Mouse (Mus musculus): ENCODE results near the gene Mapre3.

Mapre3 gene

GRCm38 (mm10) chr5:30824124-30824988, 9.9 kb downstream of the Mapre3 start:
- peak; percentile 32 for DNase-seq (ENCODE audit: low spot score)

GRCm38 (mm10) chr5:30825166-30825565, 10.7 kb downstream of the Mapre3 start:
- peak; percentile 32 for DNase-seq (ENCODE audit: low spot score)

GRCm38 (mm10) chr5:30825821-30826220, 11.4 kb downstream of the Mapre3 start:
- DNase-seq (ENCODE audit: low spot score): no peak

GRCm38 (mm10) chr5:30833416-30833815, 19.0 kb downstream of the Mapre3 start:
- no peak for DNase-seq (ENCODE audit: low spot score)

- DNase-seq (ENCODE audit: low spot score): no peak
Observed at GRCm38 (mm10) chr5:30839731-30840130, 25.3 kb downstream of the Mapre3 start.

- no peak for DNase-seq (ENCODE audit: low spot score)
Observed at GRCm38 (mm10) chr5:30841896-30842295, 27.5 kb downstream of the Mapre3 start.

GRCm38 (mm10) chr5:30849891-30850555, 35.6 kb downstream of the Mapre3 start:
- no peak for DNase-seq (ENCODE audit: low spot score)

GRCm38 (mm10) chr5:30850556-30850925, 36.1 kb downstream of the Mapre3 start:
- DNase-seq (ENCODE audit: low spot score): no peak

- no peak for DNase-seq (ENCODE audit: low spot score)
Observed at GRCm38 (mm10) chr5:30853522-30853921, 39.1 kb downstream of the Mapre3 start.

- DNase-seq (ENCODE audit: low spot score): peak; percentile 46
Observed at GRCm38 (mm10) chr5:30855674-30856073, 41.2 kb downstream of the Mapre3 start.

GRCm38 (mm10) chr5:30856124-30856523, 41.7 kb downstream of the Mapre3 start:
- DNase-seq (ENCODE audit: low spot score): no peak

- no peak for DNase-seq (ENCODE audit: low spot score)
Observed at GRCm38 (mm10) chr5:30863852-30864251, 49.4 kb downstream of the Mapre3 start.

GRCm38 (mm10) chr5:30864322-30864721, 49.9 kb downstream of the Mapre3 start:
- DNase-seq (ENCODE audit: low spot score): no peak

GRCm38 (mm10) chr5:30866871-30867270, 52.4 kb downstream of the Mapre3 start:
- DNase-seq (ENCODE audit: low spot score): no peak

GRCm38 (mm10) chr5:30867712-30868111, 53.3 kb downstream of the Mapre3 start, which contains the start of gene Tmem214:
Gene Tmem214 (plus strand): TSS chr5:30868012.
- no peak for DNase-seq (ENCODE audit: low spot score)

- no peak for DNase-seq (ENCODE audit: low spot score)
Observed at GRCm38 (mm10) chr5:30868981-30869380, 54.5 kb downstream of the Mapre3 start.

GRCm38 (mm10) chr5:30869405-30870130, 55.1 kb downstream of the Mapre3 start:
- peak; percentile 89 for DNase-seq (ENCODE audit: low spot score)

- DNase-seq (ENCODE audit: low spot score): no peak
Observed at GRCm38 (mm10) chr5:30870131-30870406, 55.6 kb downstream of the Mapre3 start.

GRCm38 (mm10) chr5:30872574-30872973, 58.1 kb downstream of the Mapre3 start:
- no peak for DNase-seq (ENCODE audit: low spot score)

- no peak for DNase-seq (ENCODE audit: low spot score)
Observed at GRCm38 (mm10) chr5:30874365-30874764, 59.9 kb downstream of the Mapre3 start.

GRCm38 (mm10) chr5:30878616-30879015, 64.2 kb downstream of the Mapre3 start:
- DNase-seq (ENCODE audit: low spot score): no peak

- no peak for DNase-seq (ENCODE audit: low spot score)
Observed at GRCm38 (mm10) chr5:30879347-30879943, 65.0 kb downstream of the Mapre3 start.
